Mouse (Mus musculus) MEL (cell line): ENCODE results near the gene Gm15013.
A peak's percentile ranks its signal among the peaks of the same experiment; 100 is the strongest.

ENCODE experiments used
- CTCF ChIP-seq, 3 experiments: IDR thresholded peaks in 2 of 3; conservative IDR thresholded peaks in 1 of 3; 2 replicates each; pipeline ENCODE4 v1.5.1; 2011 to 2012; ENCODE audit warnings: low read length in 3 of 3, low read depth in 2 of 3, mild to moderate bottlenecking in 2 of 3, improper control_type of control experiment in 1 of 3, inconsistent platforms in 1 of 3, mixed read lengths in 1 of 3, moderate library complexity in 1 of 3; ENCODE audit not compliant: control insufficient read depth in 1 of 3, insufficient read depth in 1 of 3, poor library complexity in 1 of 3, severe bottlenecking in 1 of 3
- E2F4 ChIP-seq: IDR thresholded peaks from 2 replicates; pipeline ENCODE4 v1.6.1; 2011; ENCODE audit warnings: low read depth, low read length, improper control_type of control experiment, borderline replicate concordance
- EP300 ChIP-seq, 2 experiments: IDR thresholded peaks; 2 replicates each; pipeline ENCODE4 v1.6.1; 2011; ENCODE audit warnings: improper control_type of control experiment in 2 of 2, low read length in 2 of 2, low read depth in 1 of 2, mild to moderate bottlenecking in 1 of 2
- NELFE ChIP-seq: IDR thresholded peaks from 2 replicates; pipeline ENCODE4 v1.6.1; 2011; ENCODE audit warnings: low read depth, low read length, improper control_type of control experiment
- POLR2A ChIP-seq, 2 experiments: IDR thresholded peaks; 2 replicates each; pipeline ENCODE4 v1.6.1; 2011 to 2012; ENCODE audit warnings: low read length in 2 of 2, mild to moderate bottlenecking in 2 of 2, control low read depth in 1 of 2, improper control_type of control experiment in 1 of 2, low read depth in 1 of 2, moderate library complexity in 1 of 2; ENCODE audit not compliant: control insufficient read depth in 1 of 2, insufficient read depth in 1 of 2, poor library complexity in 1 of 2
- TAL1 ChIP-seq: IDR thresholded peaks from 2 replicates; pipeline ENCODE4 v1.6.1; 2012; ENCODE audit warnings: mild to moderate bottlenecking, inconsistent platforms, low read length, moderate library complexity, mixed read lengths
- TBP ChIP-seq: IDR thresholded peaks from 2 replicates; pipeline ENCODE4 v1.8.0; 2011; ENCODE audit warnings: low read depth, low read length, improper control_type of control experiment
- ZC3H11A ChIP-seq: IDR thresholded peaks from 2 replicates; pipeline ENCODE4 v1.6.1; 2012; ENCODE audit warnings: low read depth, mild to moderate bottlenecking, inconsistent platforms, low read length, improper control_type of control experiment

DNA sequence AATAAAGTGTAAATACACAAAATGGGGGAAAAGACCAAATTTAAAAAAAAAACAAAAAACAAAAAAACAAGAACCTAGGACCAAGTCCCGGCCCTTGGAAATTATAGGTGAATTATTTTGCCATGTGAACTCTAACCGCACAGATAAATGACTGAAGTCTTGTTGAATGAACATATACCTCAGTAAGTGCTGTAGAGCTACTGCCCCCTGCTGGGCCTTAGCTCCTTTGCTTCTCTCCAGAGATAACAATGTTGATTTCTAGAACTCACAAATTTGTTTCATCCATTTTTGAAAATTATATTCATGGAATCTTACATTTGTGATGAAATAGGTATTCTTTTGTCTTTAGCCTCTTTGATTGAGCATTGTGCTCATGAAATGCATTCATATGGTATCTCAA, 48.3 kb upstream of the Gm15013 start:
- no peak for TF ChIP-seq NELFE
- TF ChIP-seq TBP: no peak
- TF ChIP-seq TAL1: no peak
- TF ChIP-seq E2F4: no peak
- peak; percentile 97 for TF ChIP-seq ZC3H11A
- TF ChIP-seq EP300 (IDR thresholded peaks at IDR 0.05; ENCODE audit: low read depth in 1 of 2, low read length in 2 of 2): no peak
- peak; percentile 70 to 97 (median 71) for TF ChIP-seq CTCF (IDR thresholded peaks at IDR 0.05 in 2 of 3, conservative IDR thresholded peaks at IDR 0.05 in 1 of 3; ENCODE audit: control insufficient read depth in 1 of 3, insufficient read depth in 1 of 3, low read depth in 2 of 3, low read length in 3 of 3, poor library complexity in 1 of 3, severe bottlenecking in 1 of 3)
- TF ChIP-seq POLR2A (IDR thresholded peaks at IDR 0.05; ENCODE audit: control insufficient read depth in 1 of 2, insufficient read depth in 1 of 2, low read depth in 1 of 2, low read length in 2 of 2, poor library complexity in 1 of 2): no peak
